Mouse (Mus musculus) heart, embryonic 14.5 days (tissue): ENCODE measurements at regions not wholly inside any gene's neighbourhood (a gene's known extent, or its start where the extent isn't known, plus 50 kb on each side); places are given as distances from the start of the nearest gene placed in this dataset.

ENCODE experiments used
- ATAC-seq: fragments of 200-750 bp; cut with Nextera tagmentation; 2 replicates; pipeline ENCODE4 v1.8.0; 2017; ENCODE audit warnings: low read depth, moderate TSS enrichment; ENCODE audit not compliant: insufficient number of reproducible peaks, insufficient read depth, low FRiP score
- H3K27ac ChIP-seq, 2 experiments: fragments of 200-500 bp in 1 of 2; fragments of 300-500 bp in 1 of 2; sonication (generic) in 1 of 2; replicated peaks in 1 of 2; 2 replicates each; pipeline ENCODE4 v1.5.1; 2012 to 2014; ENCODE audit warnings: low read depth in 2 of 2, low read length in 2 of 2, control low read depth in 1 of 2, mild to moderate bottlenecking in 1 of 2, mixed read lengths in 1 of 2; ENCODE audit not compliant: control insufficient read depth in 1 of 2, insufficient read depth in 1 of 2
- H3K27me3 ChIP-seq: fragments of 300-500 bp; sonication (generic); 2 replicates; pipeline ENCODE4 v1.6.1; 2014; ENCODE audit warnings: mild to moderate bottlenecking, low read length, control low read depth; ENCODE audit not compliant: control insufficient read depth, insufficient read depth
- H3K36me3 ChIP-seq: fragments of 300-500 bp; sonication (generic); 2 replicates; pipeline ENCODE4 v1.6.1; 2014; ENCODE audit warnings: mild to moderate bottlenecking, control low read depth, low read length, mixed read lengths; ENCODE audit not compliant: control insufficient read depth, insufficient read depth
- H3K4me1 ChIP-seq, 2 experiments: fragments of 200-500 bp in 1 of 2; fragments of 300-500 bp in 1 of 2; sonication (generic) in 1 of 2; 2 replicates each; pipeline ENCODE4 v1.6.1; 2012 to 2014; ENCODE audit warnings: low read length in 2 of 2, control low read depth in 1 of 2, mixed read lengths in 1 of 2; ENCODE audit not compliant: control insufficient read depth in 2 of 2, insufficient read depth in 2 of 2
- H3K4me2 ChIP-seq: fragments of 300-500 bp; sonication (generic); 2 replicates; pipeline ENCODE4 v1.6.1; 2014; ENCODE audit warnings: mild to moderate bottlenecking, low read length
- H3K4me3 ChIP-seq, 2 experiments: fragments of 200-500 bp in 1 of 2; fragments of 300-500 bp in 1 of 2; sonication (generic) in 1 of 2; 2 replicates each; pipeline ENCODE4 v1.5.1; 2012 to 2014; ENCODE audit warnings: low read length in 2 of 2, mild to moderate bottlenecking in 2 of 2, control low read depth in 1 of 2, low read depth in 1 of 2, moderate library complexity in 1 of 2; ENCODE audit not compliant: control insufficient read depth in 1 of 2, insufficient read depth in 1 of 2
- H3K9ac ChIP-seq: fragments of 300-500 bp; sonication (generic); 2 replicates; pipeline ENCODE4 v1.6.1; 2014; ENCODE audit warnings: mild to moderate bottlenecking, low read length
- H3K9me3 ChIP-seq: fragments of 300-500 bp; sonication (generic); 2 replicates; pipeline ENCODE4 v1.6.1; 2016; ENCODE audit warnings: low read length, control low read depth; ENCODE audit not compliant: control insufficient read depth
- WGBS: fragments of 180-500 bp; shearing (Covaris S2); extraction: QIAGEN DNeasy Blood & Tissue Kit; methylation state at CpG from one replicate; pipeline ENCODE4 v1.1.7; 2014; 5-methylcytosine and 5-hydroxymethylcytosine counted together

DNA sequence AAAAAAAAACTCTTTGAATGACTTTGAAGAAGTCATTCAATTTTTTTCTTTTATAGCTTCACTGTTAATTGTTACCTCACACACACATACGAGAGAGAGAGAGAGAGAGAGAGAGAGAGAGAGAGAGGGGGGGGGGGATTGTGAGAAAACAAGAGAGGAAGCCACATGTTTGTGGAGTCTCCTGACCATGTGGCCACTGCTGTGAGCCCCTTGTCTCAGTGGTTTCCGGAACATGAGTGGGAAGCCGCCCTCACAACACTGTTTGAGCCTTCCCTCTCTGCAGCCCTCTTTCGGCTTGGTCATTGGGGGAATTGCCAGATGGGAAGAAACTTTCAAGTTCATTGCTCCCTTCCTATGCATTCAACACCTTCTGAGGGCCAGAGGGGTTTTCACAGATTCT, 656.3 kb downstream of the Kcnj2 start:
- no peaks in the 10 kb centered on the region for H3K27me3 ChIP-seq
- no peaks in the 10 kb centered on the region for H3K9me3 ChIP-seq
- no peak overlapping the region for H3K9ac ChIP-seq
- ATAC-seq = no peak
- H3K4me2 ChIP-seq = no peak overlapping the region
- H3K4me1 ChIP-seq = no peaks in the 10 kb centered on the region; a peak in 1 of 4 replicates
- H3K4me3 ChIP-seq = no peak overlapping the region
- H3K36me3 ChIP-seq = no peaks in the 10 kb centered on the region
- H3K27ac ChIP-seq = no peak overlapping the region
- 64% methylated on average over 4 of the region's 4 CpGs for WGBS

DNA sequence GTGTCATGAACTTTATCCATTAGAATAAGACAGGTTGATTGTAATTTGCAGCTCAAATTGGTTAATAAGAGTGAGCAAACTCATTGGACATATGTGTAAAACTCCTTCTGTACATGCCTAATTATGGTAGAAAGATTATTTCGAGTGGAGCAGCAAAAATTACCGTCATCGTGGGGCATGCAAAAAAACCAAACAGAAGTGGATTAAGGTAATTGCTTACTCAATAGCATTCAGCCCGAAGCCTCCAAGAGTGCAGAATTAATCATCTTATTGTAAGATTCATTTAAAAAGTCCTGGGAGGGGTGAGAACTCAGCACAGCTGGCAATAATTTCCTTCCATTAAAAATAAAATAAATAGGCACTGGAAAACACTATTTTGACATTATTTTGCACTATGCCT, 662.2 kb downstream of the Kcnj2 start:
- no peak for ATAC-seq
- 85% methylated on average over 4 of the region's 4 CpGs for WGBS

DNA sequence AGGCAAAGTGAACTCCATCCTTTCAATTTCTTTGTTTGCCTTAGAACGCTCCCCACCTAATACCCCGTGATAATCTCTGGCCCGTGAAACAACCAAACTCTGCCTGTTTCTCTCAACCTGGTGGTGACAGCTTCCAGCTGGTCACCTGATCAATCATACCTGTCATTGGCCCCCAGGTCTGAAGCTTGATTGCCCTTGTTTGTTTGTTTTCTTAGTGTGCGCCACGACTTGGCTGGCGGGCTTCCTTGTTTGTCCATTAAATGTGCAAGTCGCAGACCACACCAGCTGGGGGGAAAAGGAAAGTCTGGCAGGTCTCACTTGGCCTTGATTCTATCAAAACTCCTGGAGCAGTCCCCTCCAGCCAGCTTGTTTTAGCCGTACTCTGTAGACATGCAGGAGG, 666.1 kb downstream of the Kcnj2 start:
- Histone ChIP-seq H3K9me3 (no peaks in the 10 kb centered on the region), H3K36me3 (no peaks in the 10 kb centered on the region), H3K27ac (no peak overlapping the region), H3K4me3 (no peak overlapping the region), H3K9ac (no peak overlapping the region), H3K4me2 (no peak overlapping the region; the same call in 1 of the 2 replicates), H3K4me1 (peaks cover 0 to 4% of the 10 kb centered on the region in 2 experiments; a peak in 2 of 4 replicates), H3K27me3 (no peaks in the 10 kb centered on the region)
- ATAC-seq = no peak
- WGBS = 21% methylated on average over 8 of the region's 8 CpGs

More for the DNA sequence above, 662.2 kb downstream of the Kcnj2 start:
- Histone ChIP-seq H3K27ac (no peak overlapping the region), H3K9me3 (no peaks in the 10 kb centered on the region), H3K9ac (no peak overlapping the region), H3K4me2 (no peak overlapping the region), H3K4me3 (no peak overlapping the region), H3K4me1 (peaks cover 0 to 4% of the 10 kb centered on the region in 2 experiments; a peak in 2 of 4 replicates), H3K36me3 (no peaks in the 10 kb centered on the region), H3K27me3 (no peaks in the 10 kb centered on the region)

DNA sequence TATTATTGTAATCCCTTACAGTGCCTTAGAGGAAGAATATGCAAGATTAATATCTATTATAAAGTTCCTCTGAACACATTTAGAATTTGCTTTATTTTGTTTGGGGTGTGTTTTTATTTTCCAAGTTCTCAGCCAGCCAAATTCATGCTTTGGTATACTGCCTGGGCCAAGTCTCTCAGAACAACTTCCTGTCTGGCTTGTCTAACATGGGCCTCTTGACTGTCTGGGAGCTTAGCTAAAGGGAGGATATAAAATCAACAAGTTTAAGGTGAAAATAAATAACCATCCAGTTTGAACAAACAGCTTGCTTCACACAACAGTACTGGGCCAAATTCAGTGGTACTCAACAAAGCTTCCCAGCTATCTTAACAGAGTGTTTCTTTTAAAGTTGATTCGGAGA, 669.5 kb downstream of the Kcnj2 start:
- no peaks in the 10 kb centered on the region for H3K36me3 ChIP-seq
- WGBS = 83% methylated on average over 1 of the region's 1 CpGs
- H3K27me3 ChIP-seq = no peaks in the 10 kb centered on the region
- ATAC-seq = no peak
- peaks cover 0 to 4% of the 10 kb centered on the region in 2 experiments; a peak in 2 of 4 replicates for H3K4me1 ChIP-seq
- H3K27ac ChIP-seq = 0 out of 4 replicates have a peak overlapping the region, but pooled peaks of 1 of the 2 experiments have one; percentile 19
- no peak overlapping the region for H3K4me2 ChIP-seq
- H3K9me3 ChIP-seq = no peaks in the 10 kb centered on the region
- no peak overlapping the region for H3K9ac ChIP-seq
- H3K4me3 ChIP-seq = no peak overlapping the region

DNA sequence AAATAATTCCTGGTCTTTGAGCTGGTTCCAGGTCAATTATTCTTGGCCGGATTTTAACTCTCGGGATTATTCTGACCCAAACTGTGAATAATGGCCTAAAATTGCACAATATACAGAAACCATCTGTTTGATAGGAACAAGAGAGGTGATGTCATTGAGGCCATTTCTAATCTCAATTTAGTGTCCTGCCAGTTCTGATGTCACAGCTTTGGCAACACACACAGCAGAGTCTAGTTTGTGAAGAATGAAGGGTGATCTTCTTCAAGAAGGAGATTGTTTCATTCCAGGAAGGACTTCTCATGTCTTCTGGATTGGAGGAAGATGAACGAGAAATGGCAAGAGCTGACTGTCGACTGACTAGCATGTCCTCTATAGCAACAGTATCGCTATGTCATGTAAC, 670.0 kb downstream of the Kcnj2 start:
- 71% methylated on average over 5 of the region's 5 CpGs for WGBS
- H3K36me3 ChIP-seq = no peaks in the 10 kb centered on the region
- no peak overlapping the region for H3K9ac ChIP-seq
- no peak overlapping the region for H3K27ac ChIP-seq
- no peaks in the 10 kb centered on the region for H3K27me3 ChIP-seq
- H3K9me3 ChIP-seq = no peaks in the 10 kb centered on the region
- H3K4me1 ChIP-seq = peaks cover 0 to 4% of the 10 kb centered on the region in 2 experiments; a peak in 2 of 4 replicates
- no peak overlapping the region for H3K4me3 ChIP-seq
- no peak overlapping the region for H3K4me2 ChIP-seq
- no peak for ATAC-seq

DNA sequence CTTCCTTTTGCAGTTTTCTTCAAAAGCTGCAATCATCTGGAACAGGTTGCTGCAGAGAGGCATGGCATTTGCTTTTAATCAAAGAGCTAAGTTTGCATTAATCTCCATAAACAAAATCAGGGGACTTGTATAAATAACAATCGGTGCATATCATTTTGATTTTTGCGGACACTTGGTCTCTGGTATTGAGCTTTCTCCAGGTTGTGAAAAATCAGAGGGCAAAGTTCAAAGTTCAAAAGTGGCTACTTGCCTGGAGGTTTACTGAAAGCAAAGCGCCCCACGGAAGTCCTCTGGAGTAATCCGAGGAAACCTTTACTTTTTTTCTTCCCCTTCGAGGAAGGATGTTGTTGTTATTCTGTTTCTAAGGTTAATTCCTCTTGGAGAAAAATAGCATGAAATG, 677.4 kb downstream of the Kcnj2 start:
- Histone ChIP-seq H3K4me3 (no peak overlapping the region), H3K27ac (no peak overlapping the region), H3K36me3 (no peaks in the 10 kb centered on the region), H3K4me1 (peaks cover 0 to 2% of the 10 kb centered on the region in 2 experiments; a peak in 2 of 4 replicates), H3K4me2 (no peak overlapping the region), H3K27me3 (no peaks in the 10 kb centered on the region), H3K9me3 (no peaks in the 10 kb centered on the region), H3K9ac (no peak overlapping the region)
- no peak for ATAC-seq
- 60% methylated on average over 6 of the region's 6 CpGs for WGBS

DNA sequence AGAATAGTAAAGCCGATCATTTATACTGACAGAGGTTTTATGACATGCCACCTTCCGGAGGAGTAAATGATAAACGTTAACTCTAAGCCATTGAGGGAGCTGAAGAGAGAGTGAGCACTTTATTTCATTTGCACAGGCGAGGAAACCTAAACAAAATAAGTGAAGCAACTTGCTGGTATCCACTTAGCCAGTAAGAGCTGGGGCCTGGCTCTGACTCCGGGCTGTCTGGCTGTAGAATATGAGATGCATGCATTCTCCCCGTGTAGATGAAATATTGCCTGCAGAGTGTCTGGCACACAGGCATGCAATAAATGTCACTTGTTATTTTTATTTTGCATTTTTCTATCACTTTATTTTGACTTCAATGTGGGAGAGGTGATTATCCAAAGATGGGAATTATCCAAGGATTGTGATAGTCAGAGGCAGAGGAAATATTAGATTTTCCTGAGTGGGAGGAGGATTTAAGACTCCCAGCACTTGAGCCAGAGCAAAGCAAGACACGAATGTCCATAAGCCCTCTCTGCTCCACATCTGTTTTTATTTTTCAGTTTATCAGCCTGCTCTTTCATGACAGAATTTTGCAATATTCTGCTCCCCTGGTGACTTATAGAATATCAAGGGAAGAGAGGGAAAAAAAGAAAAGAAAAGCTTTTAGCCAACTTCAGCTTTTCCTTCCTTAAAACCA, 681.4 kb downstream of the Kcnj2 start:
- H3K9ac ChIP-seq = no peak overlapping the region
- no peak overlapping the region; a peak in 1 of 4 replicates for H3K27ac ChIP-seq
- no peaks in the 10 kb centered on the region for H3K36me3 ChIP-seq
- no peak; the same call in 1 of the 2 replicates for ATAC-seq
- no peak overlapping the region for H3K4me2 ChIP-seq
- H3K4me1 ChIP-seq = peaks cover 0 to 2% of the 10 kb centered on the region in 2 experiments; a peak in 2 of 4 replicates
- WGBS = 55% methylated on average over 7 of the region's 7 CpGs
- H3K9me3 ChIP-seq = no peaks in the 10 kb centered on the region
- H3K27me3 ChIP-seq = no peaks in the 10 kb centered on the region
- no peak overlapping the region for H3K4me3 ChIP-seq

DNA sequence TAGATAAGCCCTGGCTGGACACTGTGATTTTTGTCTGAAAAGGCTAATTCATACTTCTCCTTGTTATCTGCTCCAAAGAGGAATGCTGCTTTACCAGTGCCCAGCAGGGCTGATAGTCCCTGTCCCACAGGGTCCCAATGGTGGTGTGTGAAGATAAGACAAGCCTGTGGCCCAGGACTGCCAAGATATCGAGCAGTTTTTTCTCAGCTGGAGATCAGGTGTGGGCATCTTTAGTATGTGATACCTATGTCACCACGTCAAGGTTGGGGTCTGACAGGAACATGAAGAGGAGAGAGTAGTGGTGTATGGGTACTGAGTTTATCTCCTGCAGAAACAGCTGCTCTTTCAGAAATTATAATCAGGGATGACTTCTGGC, 682.0 kb downstream of the Kcnj2 start:
- Histone ChIP-seq H3K9ac (no peak overlapping the region), H3K27me3 (no peaks in the 10 kb centered on the region), H3K27ac (no peak overlapping the region), H3K4me2 (no peak overlapping the region), H3K36me3 (no peaks in the 10 kb centered on the region), H3K4me1 (peaks cover 0 to 2% of the 10 kb centered on the region in 2 experiments; a peak in 2 of 4 replicates), H3K4me3 (no peak overlapping the region), H3K9me3 (no peaks in the 10 kb centered on the region)
- ATAC-seq = no peak
- WGBS = 3% methylated on average over 2 of the region's 2 CpGs
